Mouse (Mus musculus) urinary bladder, postnatal 25 days (tissue): Measurements from ENCODE around the gene Kpna2.
"Not testable (repeated sequence)": the region's sequence is repeated elsewhere in the genome, so short reads cannot be mapped to it uniquely, and the experiment has no call there.

Experiments
- DNase-seq: peaks from one replicate; pipeline ENCODE4 v3.0.0; 2022; ENCODE audit warnings: low spot score

The Kpna2 gene

GRCm38 (mm10) chr11:107018606-107019005 lies 19.3 kb upstream of the Kpna2 start:
- no peak for DNase-seq

DNA sequence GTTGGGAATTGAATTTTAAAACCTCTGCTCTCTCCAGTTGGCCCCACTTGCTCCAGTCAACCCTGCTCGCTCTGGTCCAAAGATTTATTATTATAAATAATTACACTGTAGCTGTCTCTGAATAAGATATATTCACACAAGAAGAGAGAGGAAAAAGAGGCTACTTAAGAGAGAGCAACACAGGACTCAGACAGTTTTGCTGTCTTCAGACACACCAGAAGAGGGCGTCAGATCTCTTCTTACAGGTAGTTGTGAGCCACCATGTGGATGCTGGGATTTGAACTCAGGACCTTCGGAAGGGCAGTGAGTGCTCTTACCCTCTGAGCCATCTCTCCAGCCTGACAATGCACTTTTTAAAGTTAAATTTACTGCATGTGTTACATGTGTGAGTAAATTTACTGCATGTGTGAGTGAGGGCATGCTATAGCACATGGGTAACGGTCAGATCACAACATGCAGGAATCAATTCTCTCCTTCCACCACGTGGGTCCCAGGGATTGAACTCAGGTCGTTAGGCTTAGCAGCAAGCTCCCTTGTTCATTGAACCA lies 18.1 kb upstream of the Kpna2 start:
- DNase-seq, result no peak

GRCm38 (mm10) chr11:107016893-107017292 lies 17.6 kb upstream of the Kpna2 start:
- DNase-seq, result no peak

DNA sequence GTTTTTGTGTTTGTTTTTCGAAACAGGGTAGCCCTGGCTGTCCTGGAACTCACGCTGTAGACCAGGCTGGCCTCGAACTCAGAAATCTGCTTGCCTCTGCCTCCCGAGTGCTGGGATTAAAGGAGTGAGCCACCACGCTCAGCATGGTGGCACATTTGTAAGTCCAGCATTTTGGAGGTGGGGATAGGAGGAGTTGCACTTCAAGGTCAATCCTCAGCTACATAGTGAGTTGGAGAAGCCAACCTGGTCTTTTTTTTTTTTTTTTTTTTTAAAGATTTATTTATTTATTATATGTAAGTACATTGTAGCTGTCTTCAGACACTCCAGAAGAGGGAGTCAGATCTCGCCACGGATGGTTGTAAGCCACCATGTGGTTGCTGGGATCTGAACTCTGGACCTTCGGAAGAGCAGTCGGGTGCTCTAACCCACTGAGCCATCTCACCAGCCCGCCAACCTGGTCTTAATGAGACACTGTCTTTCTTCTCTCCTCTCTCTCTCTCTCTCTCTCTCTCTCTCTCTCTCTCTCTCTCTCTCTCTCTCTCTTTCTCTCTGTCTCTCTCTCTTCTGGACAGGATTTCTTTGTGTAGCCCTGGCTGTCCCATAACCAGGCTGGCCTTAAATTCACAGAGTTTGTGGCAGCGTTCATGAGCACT lies 16.3 kb upstream of the Kpna2 start:
- DNase-seq, result not testable (repeated sequence)

DNA sequence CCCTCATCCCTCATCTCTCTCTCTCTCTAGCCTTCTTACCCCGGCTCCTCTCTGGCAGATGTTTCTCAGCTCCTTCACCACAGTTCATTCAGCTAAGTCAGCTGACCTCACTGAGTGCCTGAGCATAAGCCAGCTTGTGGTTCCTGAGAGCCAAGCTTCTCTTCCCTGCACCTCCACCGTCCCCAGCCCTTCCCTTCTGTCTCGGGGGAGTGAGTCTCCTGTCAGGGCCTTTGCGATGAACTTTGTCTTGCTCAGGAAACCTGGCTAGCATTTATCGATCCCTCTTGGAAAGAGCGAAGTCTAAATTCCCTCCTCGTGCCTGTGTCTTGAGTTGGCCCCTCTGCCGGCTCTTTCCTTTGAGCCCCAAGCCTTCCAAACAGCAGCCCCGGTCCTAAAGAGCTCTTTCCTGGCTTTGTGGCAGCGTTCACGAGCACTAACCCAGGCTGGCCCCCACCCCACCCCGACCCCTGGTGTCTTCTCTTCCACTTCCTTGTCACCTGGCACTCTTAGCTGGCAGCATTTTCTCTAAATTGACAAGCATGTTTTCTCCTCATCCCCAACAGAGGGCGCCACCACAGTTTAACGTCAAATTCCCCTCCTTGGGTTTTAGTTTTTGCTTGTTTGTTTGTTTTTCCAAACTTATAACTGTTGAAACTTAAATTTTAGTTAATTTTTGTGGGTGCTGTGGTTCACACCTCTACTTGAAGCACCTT lies 15.4 kb upstream of the Kpna2 start:
- DNase-seq, result no peak

GRCm38 (mm10) chr11:107014020-107014585 lies 14.8 kb upstream of the Kpna2 start:
- DNase-seq, result no peak

- peak; percentile 99 for DNase-seq
These were observed 13.1 kb upstream of the Kpna2 start for GRCm38 (mm10) chr11:107012324-107013017.

DNA sequence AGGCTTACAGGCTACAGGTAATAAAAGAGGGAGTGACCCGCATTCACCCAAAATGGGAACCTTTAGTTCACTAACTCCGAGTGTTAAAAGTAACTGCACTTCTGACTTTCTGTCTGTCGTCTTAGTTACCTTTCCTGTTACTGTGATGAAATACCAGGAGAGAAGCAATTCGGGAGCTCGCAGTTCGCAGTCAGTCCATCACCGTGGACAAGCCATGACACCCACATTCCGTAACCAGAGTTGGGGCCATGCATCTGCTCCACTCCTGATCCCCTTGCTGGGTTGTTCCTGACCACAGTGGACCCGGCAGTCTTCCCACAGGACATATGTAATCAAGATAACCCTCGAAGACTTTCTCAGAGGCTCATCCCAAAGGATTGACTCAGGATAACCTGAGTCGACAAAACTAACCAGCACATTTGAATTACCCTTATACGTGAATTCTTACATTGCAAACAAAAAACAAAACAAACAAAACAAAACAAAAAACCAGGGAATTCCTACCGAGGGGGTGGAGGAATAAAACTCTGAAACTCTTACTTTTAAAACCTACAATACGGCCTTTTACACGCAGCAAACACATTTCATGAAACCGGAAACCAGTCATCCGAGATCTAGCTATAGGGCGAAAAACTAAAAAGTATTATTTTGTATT lies 12.5 kb upstream of the Kpna2 start:
- no peak for DNase-seq

DNA sequence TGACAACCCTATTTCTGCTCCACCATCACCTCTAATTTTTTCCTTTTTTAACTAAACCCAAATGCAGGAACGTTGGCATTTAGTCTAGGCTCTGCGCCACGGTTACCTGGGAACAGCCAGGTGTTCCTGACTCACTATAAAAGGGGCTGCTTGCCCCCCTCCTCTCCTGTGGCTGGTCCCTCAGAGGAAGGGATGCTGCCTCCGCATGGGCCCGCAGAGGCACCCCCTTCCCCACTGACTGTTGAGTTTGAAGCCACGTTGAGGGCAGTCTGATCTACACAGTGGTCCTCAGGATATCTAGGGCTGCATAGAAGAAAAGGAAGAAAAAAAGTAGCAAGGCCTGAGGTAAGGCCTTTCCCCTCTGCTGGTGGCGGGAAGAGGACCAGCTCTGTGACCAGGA lies 11.8 kb upstream of the Kpna2 start:
- DNase-seq, result no peak

DNA sequence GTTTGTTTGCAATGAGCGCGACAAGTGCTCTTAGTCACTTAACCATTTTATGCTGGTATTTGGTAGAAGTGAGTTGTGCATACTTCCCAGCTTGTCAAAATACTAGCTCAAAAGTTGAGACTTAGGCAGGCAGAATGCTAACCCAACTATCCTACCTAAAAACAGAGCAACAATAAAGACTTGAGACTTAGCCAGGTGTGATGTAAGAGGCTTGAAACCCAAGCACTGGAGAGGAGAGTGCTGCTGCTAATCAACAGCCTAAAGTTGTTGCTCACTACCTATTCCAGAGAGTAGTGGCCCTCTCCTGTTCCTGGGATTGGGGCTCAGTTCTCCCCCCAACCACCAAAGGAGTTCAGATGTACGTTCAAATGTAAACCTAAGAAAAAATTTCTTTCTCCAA lies 11.1 kb upstream of the Kpna2 start:
- DNase-seq, result no peak

GRCm38 (mm10) chr11:107005538-107005937 lies 6.2 kb upstream of the Kpna2 start:
- DNase-seq, result no peak

DNA sequence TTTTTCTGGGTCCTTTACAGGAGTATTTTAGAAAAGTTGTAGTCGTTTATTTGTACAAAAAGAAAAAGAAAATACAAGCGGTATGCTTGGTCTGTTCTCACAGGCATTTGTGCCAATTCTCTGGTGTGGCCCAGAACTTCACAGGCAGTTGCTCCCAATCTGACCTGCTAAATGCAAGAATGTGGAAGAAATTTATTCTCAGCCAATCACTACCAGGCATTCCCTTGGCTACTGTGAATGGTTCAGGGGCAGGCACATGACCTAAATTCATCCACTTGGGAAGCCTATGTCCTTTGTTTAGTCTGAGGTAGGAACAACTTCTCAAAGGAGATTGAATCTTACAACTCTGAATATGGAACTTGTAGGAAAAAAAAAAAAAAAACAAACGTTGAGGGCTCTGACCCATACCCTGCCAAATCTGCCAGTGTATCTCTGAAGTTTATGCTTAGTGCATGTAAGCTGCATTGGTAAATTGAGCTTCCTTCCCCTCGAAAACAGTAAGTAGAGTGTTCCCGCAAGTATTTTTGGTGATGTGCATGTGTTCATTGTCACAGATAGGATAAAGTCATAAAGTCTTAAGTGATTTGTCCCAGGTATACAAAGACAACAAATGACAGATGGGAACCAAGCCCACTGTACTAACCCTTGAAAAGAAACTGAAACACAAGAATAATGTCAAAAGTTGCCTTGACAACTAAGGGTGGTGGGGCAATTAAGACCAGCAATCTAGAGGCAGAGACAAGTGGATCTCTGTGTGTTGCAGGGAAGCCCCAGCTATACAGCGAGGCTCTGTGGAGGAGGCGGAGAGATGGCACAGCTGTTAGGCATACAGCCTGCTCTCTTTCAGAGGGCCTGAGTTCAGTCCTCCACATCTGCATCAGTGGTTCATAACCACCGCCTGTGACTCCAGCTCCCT lies 2.7 kb upstream of the Kpna2 start:
- DNase-seq, result no peak

DNA sequence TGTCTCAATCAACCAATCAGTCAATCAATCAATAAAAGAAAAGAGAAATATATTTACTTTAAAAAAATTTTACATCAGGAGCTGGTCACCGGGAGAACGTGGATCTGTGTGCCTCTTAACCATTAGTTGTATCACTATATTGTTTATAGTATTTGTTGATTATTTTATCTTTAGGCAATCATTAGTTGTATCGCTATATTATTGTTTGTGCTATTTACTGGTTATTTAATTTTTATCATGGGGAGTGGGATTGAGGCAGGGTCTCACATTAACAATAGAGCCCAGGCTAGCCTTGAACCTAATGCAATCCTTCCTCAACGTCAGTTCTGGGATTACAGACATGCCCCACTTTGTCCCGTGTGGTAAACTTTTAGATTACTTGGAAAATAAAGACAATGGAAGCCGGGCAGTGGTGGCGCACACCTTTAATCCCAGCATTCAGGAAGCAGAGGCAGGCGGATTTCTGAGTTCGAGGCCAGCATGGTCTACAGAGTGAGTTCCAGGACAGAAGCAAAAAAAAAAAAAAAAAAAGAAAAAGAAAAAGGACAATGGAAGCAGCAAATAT lies 690 bp upstream of the Kpna2 start:
- no peak for DNase-seq

DNA sequence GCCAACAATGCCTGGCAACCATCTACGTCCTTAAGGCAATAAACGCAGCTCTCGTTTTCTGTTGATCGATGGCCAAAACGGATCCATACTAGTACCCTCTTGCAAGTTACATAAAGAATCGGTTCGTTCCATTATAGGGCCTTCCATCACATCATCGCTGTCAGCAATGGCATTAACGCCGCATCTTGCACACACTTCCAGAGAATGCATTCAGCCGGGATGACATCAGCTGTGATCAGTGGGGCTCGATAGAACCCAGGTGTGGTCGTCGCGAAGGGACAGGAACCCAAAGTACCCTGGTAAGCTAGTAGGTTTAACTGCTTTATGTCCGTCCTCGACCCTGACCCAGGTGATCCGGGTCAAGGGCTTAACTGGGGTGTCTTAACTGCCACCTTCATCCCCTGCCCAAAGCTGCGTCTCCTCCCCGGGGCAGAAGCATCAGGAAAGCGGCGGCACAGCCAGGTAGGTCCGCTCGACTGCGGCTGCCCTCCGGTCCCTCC lies 640 bp downstream of the Kpna2 start:
- no peak for DNase-seq

DNA sequence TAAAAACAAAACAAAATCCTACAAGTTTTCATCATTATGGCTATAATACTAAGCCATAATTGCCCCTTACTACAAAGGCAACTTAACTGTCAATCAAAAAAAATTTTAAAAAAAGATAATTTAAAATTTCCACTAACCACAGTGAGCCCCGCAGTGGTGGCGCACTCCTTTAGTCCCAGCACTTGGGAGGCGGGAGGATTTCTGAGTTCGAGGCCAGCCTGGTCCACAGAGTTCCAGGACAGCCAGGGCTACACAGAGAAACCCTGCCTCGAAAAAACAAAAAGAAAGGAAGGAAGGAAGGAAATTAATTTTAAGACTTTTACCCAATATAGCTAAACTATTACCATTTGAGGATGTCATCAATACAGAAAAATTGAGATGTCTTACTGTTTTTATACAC lies 1.4 kb downstream of the Kpna2 start:
- DNase-seq, result no peak

GRCm38 (mm10) chr11:106996492-106996891 lies 2.8 kb downstream of the Kpna2 start:
- not testable (repeated sequence) for DNase-seq

- no peak for DNase-seq
These were observed 4.9 kb downstream of the Kpna2 start for GRCm38 (mm10) chr11:106994246-106995085.

DNA sequence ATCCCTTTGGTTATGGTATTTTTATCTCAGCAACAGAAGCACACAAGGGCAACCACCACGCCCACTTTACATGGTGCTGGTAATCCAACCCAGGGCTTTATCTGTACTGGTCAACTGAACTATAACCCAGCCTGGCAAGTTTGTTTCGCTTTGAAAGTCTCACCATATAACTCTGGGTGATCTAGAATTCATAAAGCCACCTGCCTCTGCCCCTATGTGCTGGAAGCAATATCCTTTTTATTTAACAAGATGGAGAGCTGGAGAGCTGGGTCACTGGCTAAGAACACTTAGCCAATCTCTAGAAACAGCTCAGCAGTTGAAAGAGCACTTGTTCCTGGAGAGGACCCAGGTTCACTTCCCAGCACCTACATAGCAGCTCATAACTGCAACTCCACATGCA lies 12.0 kb downstream of the Kpna2 start:
- no peak for DNase-seq

DNA sequence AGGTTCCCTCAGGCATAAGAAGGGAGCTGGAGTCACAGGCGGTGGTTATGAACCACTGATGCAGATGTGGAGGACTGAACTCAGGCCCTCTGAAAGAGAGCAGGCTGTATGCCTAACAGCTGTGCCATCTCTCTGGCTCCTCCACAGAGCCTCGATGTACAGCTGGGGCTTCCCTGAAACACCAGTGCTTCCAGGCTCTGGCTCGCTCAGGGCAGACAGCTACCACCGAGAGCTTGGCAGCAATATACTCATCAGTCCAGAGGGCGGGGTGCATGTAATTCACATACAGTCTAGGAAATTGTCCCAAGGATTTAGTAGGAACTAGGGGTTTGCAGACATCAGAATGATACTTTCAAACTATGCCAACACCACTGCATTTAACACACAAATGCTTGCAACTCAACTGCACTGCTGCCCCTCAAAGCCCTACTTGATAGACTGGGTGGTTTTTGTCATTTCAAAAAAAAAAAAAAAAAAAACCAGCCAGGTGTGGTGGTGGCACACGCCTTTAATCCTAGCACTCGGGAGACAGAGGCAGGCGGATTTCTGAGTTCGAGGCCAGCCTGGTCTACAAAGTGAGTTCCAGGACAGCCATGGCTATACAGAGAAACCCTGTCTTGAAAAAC lies 13.2 kb downstream of the Kpna2 start:
- not testable (repeated sequence) for DNase-seq
